Mouse (Mus musculus) MEL (cell line): ENCODE measurements around the gene Efna2. TPM values are rescaled to one million over a fixed set of nuclear protein-coding genes. Genes with fewer than 3 reads are reported as not detected.

ENCODE experiments used
- DNase-seq: peaks from one replicate; pipeline ENCODE4 v3.0.0; 2011; ENCODE audit warnings: low read depth, low spot score
- H3K27ac ChIP-seq: 2 replicates; pipeline ENCODE4 v1.5.1; 2012; ENCODE audit warnings: low read depth, mild to moderate bottlenecking, control low read depth, low read length, moderate library complexity; ENCODE audit not compliant: control insufficient read depth
- H3K27me3 ChIP-seq, 2 experiments: fragments of 150-350 bp in 1 of 2; sonication (generic) in 1 of 2; 2 replicates each; pipeline ENCODE4 v1.6.1; 2012; ENCODE audit warnings: low read length in 2 of 2, mild to moderate bottlenecking in 2 of 2, improper control_type of control experiment in 1 of 2, moderate library complexity in 1 of 2; ENCODE audit not compliant: insufficient read depth in 2 of 2, control insufficient read depth in 1 of 2
- H3K36me3 ChIP-seq, 2 experiments: 2 replicates each; pipeline ENCODE4 v1.6.1; 2012 to 2014; ENCODE audit warnings: low read length in 2 of 2, improper control_type of control experiment in 1 of 2, inconsistent platforms in 1 of 2, mild to moderate bottlenecking in 1 of 2; ENCODE audit not compliant: insufficient read depth in 2 of 2, control insufficient read depth in 1 of 2
- H3K4me1 ChIP-seq, 2 experiments: fragments of 150-350 bp in 1 of 2; sonication (generic) in 1 of 2; 2 replicates each; pipeline ENCODE4 v1.6.1; 2012; ENCODE audit warnings: low read length in 2 of 2, improper control_type of control experiment in 1 of 2, mild to moderate bottlenecking in 1 of 2; ENCODE audit not compliant: insufficient read depth in 2 of 2, control insufficient read depth in 1 of 2
- H3K4me3 ChIP-seq, 2 experiments: fragments of 150-350 bp in 1 of 2; sonication (generic) in 1 of 2; 2 replicates each; pipeline ENCODE4 v1.5.1; 2012; ENCODE audit warnings: low read depth in 2 of 2, low read length in 2 of 2, mild to moderate bottlenecking in 2 of 2, moderate library complexity in 2 of 2, control low read depth in 1 of 2, improper control_type of control experiment in 1 of 2; ENCODE audit not compliant: control insufficient read depth in 1 of 2, insufficient read depth in 1 of 2
- H3K79me2 ChIP-seq: 2 replicates; pipeline ENCODE4 v1.6.1; 2012; ENCODE audit warnings: mild to moderate bottlenecking, low read length, moderate library complexity; ENCODE audit not compliant: control insufficient read depth, poor library complexity, insufficient read depth
- H3K9ac ChIP-seq: 2 replicates; pipeline ENCODE4 v1.6.1; 2012; ENCODE audit warnings: low read depth, mild to moderate bottlenecking, control low read depth, low read length, moderate library complexity; ENCODE audit not compliant: control insufficient read depth, poor library complexity, severe bottlenecking
- H3K9me3 ChIP-seq: fragments of 150-350 bp; sonication (generic); replicated peaks from 2 replicates; pipeline ENCODE4 v1.6.1; 2012; ENCODE audit warnings: mild to moderate bottlenecking, low read length, improper control_type of control experiment, moderate library complexity; ENCODE audit not compliant: insufficient read depth
- E2F4 ChIP-seq: IDR thresholded peaks from 2 replicates; pipeline ENCODE4 v1.6.1; 2011; ENCODE audit warnings: low read depth, low read length, improper control_type of control experiment, borderline replicate concordance
- ETS1 ChIP-seq: IDR thresholded peaks from 2 replicates; pipeline ENCODE4 v1.6.1; 2012; ENCODE audit warnings: low read depth, mild to moderate bottlenecking, inconsistent platforms, low read length, improper control_type of control experiment, moderate library complexity
- HCFC1 ChIP-seq: IDR thresholded peaks from 2 replicates; pipeline ENCODE4 v1.6.1; 2012; ENCODE audit warnings: low read depth, mild to moderate bottlenecking, inconsistent platforms, low read length, improper control_type of control experiment, moderate library complexity
- MAZ ChIP-seq: IDR thresholded peaks from 2 replicates; pipeline ENCODE4 v1.6.1; 2012; ENCODE audit warnings: low read depth, mild to moderate bottlenecking, inconsistent platforms, low read length, improper control_type of control experiment
- MYB ChIP-seq: IDR thresholded peaks from 2 replicates; pipeline ENCODE4 v1.6.1; 2011; ENCODE audit warnings: mild to moderate bottlenecking, low read depth, low read length, improper control_type of control experiment
- NELFE ChIP-seq: IDR thresholded peaks from 2 replicates; pipeline ENCODE4 v1.6.1; 2011; ENCODE audit warnings: low read depth, low read length, improper control_type of control experiment
- NRF1 ChIP-seq: IDR thresholded peaks from 2 replicates; pipeline ENCODE4 v1.6.1; 2014; ENCODE audit warnings: low read depth, mild to moderate bottlenecking, inconsistent platforms, low read length, improper control_type of control experiment, moderate library complexity; ENCODE audit not compliant: poor library complexity, insufficient read depth, severe bottlenecking
- SIN3A ChIP-seq: IDR thresholded peaks from 2 replicates; pipeline ENCODE4 v1.6.1; 2012; ENCODE audit warnings: low read length, improper control_type of control experiment, inconsistent platforms
- ZNF384 ChIP-seq: IDR thresholded peaks from 2 replicates; pipeline ENCODE4 v1.6.1; 2012; ENCODE audit warnings: low read depth, mild to moderate bottlenecking, inconsistent platforms, low read length, improper control_type of control experiment
- polyA plus RNA-seq, 2 experiments: library from polyadenylated mRNA; stranded (reverse) in 1 of 2; unstranded in 1 of 2; fragments of >175 nt in 1 of 2; fragments of >200 nt in 1 of 2; gene quantifications; 2 replicates each; pipeline versions ENCODE4 v1.2.1 to v1.2.4; 2012; ENCODE audit warnings: low replicate concordance in 2 of 2, low read depth in 1 of 2; ENCODE audit not compliant: insufficient read length in 2 of 2, insufficient read depth in 1 of 2, missing spikeins in 1 of 2
- total RNA-seq: library from RNA; depleted of rRNA; stranded (reverse); fragments of 300-350 nt; gene quantifications from 2 replicates; pipeline ENCODE4 v1.2.3, GENCODE M21; 2012

Efna2 gene
- total and polyA plus RNA-seq, 3 experiments, result 0.12 to 2.8 TPM; not detected in 1

GRCm38 (mm10) chr10:80139439-80139775 lies 39.9 kb upstream of the Efna2 start:
- H3K4me3 ChIP-seq, result peak overlapping the region; percentile 76 to 77
- DNase-seq, result peak; percentile 78
- H3K27ac ChIP-seq, result peak overlapping the region; percentile 96
- H3K36me3 ChIP-seq, result peaks cover 0 to 8% of the 10 kb centered on the region in 2 experiments; a peak in 2 of 4 replicates
- peak overlapping the region; percentile 89 for H3K9ac ChIP-seq
- peaks cover 0 to 23% of the 10 kb centered on the region in 2 experiments; a peak in 3 of 4 replicates for H3K4me1 ChIP-seq
- TF ChIP-seq MAZ (0 out of 2 replicates have a peak, but pooled peaks have one; percentile 94), ETS1 (no peak), SIN3A (peak; percentile 30; the same call in 1 of the 2 replicates), HCFC1 (no peak), NRF1 (0 out of 2 replicates have a peak, but pooled peaks have one; percentile 0)
- H3K27me3 ChIP-seq, result no peaks in the 10 kb centered on the region
- H3K9me3 ChIP-seq, result no peaks in the 10 kb centered on the region
- peaks cover 28% of the 10 kb centered on the region for H3K79me2 ChIP-seq

- DNase-seq, result peak; percentile 38
- H3K4me1 ChIP-seq, result peaks cover 0 to 25% of the 10 kb centered on the region in 2 experiments; a peak in 3 of 4 replicates
- no peak for TF ChIP-seq MYB
- peak; percentile 51; the same call in 1 of the 2 replicates for TF ChIP-seq ZNF384
- H3K4me3 ChIP-seq, result peak overlapping the region; percentile 74 to 80
- H3K27ac ChIP-seq, result peak overlapping the region; percentile 96
- H3K36me3 ChIP-seq, result peaks cover 0 to 8% of the 10 kb centered on the region in 2 experiments; a peak in 2 of 4 replicates
- peak overlapping the region; percentile 89 for H3K9ac ChIP-seq
- H3K27me3 ChIP-seq, result no peaks in the 10 kb centered on the region
- no peaks in the 10 kb centered on the region for H3K9me3 ChIP-seq
- peaks cover 29% of the 10 kb centered on the region for H3K79me2 ChIP-seq
Observed at GRCm38 (mm10) chr10:80139975-80140665, 39.2 kb upstream of the Efna2 start.

GRCm38 (mm10) chr10:80140666-80141035 lies 38.6 kb upstream of the Efna2 start, which contains the start of gene Cbarp:
TSS of gene Cbarp (minus strand) at chr10:80140835.
- no peaks in the 10 kb centered on the region for H3K9me3 ChIP-seq
- TF ChIP-seq E2F4 (no peak), ETS1 (0 out of 2 replicates have a peak, but pooled peaks have one; percentile 32), NELFE (no peak)
- peaks cover 0 to 30% of the 10 kb centered on the region in 2 experiments; a peak in 3 of 4 replicates for H3K4me1 ChIP-seq
- peak; percentile 76 for DNase-seq
- H3K79me2 ChIP-seq, result peaks cover 29% of the 10 kb centered on the region
- peak within 1 kb of the TSS; percentile 96 for H3K27ac ChIP-seq
- H3K4me3 ChIP-seq, result peak within 1 kb of the TSS; percentile 77 to 80
- H3K36me3 ChIP-seq, result peaks cover 0 to 10% of the 10 kb centered on the region in 2 experiments; a peak in 2 of 4 replicates
- no peaks in the 10 kb centered on the region for H3K27me3 ChIP-seq
- peak within 1 kb of the TSS; percentile 89 for H3K9ac ChIP-seq
